Comparison of ENCODE assay signal across 24 mouse cellular contexts in the genomic region with DNA sequence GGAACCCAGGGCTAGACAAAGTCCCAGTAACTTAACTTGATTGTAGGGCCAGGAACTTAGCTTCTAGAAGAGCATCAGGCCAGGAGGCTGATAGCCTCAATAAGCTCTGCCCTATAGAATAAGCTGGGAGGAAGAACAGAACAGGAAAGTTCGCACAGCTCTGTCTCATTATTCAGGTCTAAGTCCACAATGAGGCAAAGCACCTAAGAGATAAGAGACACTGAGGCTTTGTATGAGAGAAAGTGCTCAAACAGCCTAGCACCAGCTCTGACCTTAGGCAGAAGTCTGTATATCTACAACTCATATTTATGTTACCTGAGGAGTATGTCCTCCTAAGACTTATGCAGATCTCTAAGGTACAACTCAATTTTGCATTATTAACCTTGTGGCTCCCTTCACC. TPM values are rescaled to one million over a fixed set of nuclear protein-coding genes. Genes with fewer than 3 reads are reported as not detected.
DNase-seq lines count a peak whose midpoint lies in the region; ATAC-seq and TF ChIP-seq lines count a peak whose summit lies in the region.
"Had no signal": no experiment of that assay in that cellular context is flagged by ENCODE, and none has a peak within 500 bp of the region (broad histone marks: within the 10 kb centered on the region; RNA-seq: fewer than 3 reads in every experiment).

No protein-coding gene starts in this region.

- H3K9me3 ChIP-seq in intestine, embryonic 16.5 days (ENCODE audit: control insufficient read depth, low read length), result no peaks in the 10 kb centered on the region
- H3K9me3 ChIP-seq in forebrain, embryonic 14.5 days (replicated peaks; ENCODE audit: control insufficient read depth, low read length), result no peaks in the 10 kb centered on the region
- H3K9me3 ChIP-seq: embryonic facial prominence, embryonic 13.5 days; embryonic facial prominence, embryonic 15.5 days; forebrain, embryonic 10.5 days; forebrain, embryonic 12.5 days; forebrain, embryonic 15.5 days had no signal

- WGBS in intestine, embryonic 16.5 days, result 60% methylated on average over 1 of the region's 1 CpGs
- 43% methylated on average over 1 of the region's 1 CpGs for WGBS in small intestine, adult 2 months
- WGBS in forebrain, embryonic 14.5 days, result 94% methylated on average over 1 of the region's 1 CpGs

- H3K36me3 ChIP-seq in intestine, embryonic 16.5 days (ENCODE audit: control insufficient read depth, insufficient read depth, low read length), result peaks cover 11% of the 10 kb centered on the region; the same call in 1 of the 2 replicates
- peaks cover 28% of the 10 kb centered on the region for H3K36me3 ChIP-seq in small intestine, adult 2 months (ENCODE audit: control insufficient read depth, insufficient read depth, low read length)
- H3K36me3 ChIP-seq in forebrain, embryonic 14.5 days (ENCODE audit: control insufficient read depth, insufficient read depth, low read length), result peaks cover 32% of the 10 kb centered on the region; the same call in 1 of the 2 replicates

- H3K27me3 ChIP-seq in intestine, embryonic 16.5 days (replicated peaks; ENCODE audit: control insufficient read depth, insufficient read depth, low read length), result no peaks in the 10 kb centered on the region
- no peaks in the 10 kb centered on the region for H3K27me3 ChIP-seq in small intestine, adult 2 months (ENCODE audit: control insufficient read depth, insufficient read depth, low read length)
- H3K27me3 ChIP-seq in forebrain, embryonic 14.5 days (replicated peaks; ENCODE audit: control insufficient read depth, insufficient read depth, low read length), result no peaks in the 10 kb centered on the region
- H3K27me3 ChIP-seq: embryonic facial prominence, embryonic 13.5 days; embryonic facial prominence, embryonic 15.5 days; forebrain, embryonic 12.5 days; forebrain, embryonic 15.5 days had no signal

- H3K4me3 ChIP-seq in intestine, embryonic 16.5 days (ENCODE audit: low read length), result no peak overlapping the region
- H3K4me3 ChIP-seq in small intestine, adult 2 months (ENCODE audit: low read depth, low read length), result no peak overlapping the region
- no peak overlapping the region for H3K4me3 ChIP-seq in forebrain, embryonic 14.5 days (ENCODE audit: low read depth, low read length)
- H3K4me3 ChIP-seq: embryonic facial prominence, embryonic 13.5 days; embryonic facial prominence, embryonic 15.5 days; erythroblast, embryonic 14.5 days; forebrain, embryonic 10.5 days; forebrain, embryonic 12.5 days; forebrain, embryonic 15.5 days had no signal

- no peak overlapping the region for H3K4me2 ChIP-seq in intestine, embryonic 16.5 days (ENCODE audit: low read depth, low read length)
- no peak overlapping the region for H3K4me2 ChIP-seq in forebrain, embryonic 14.5 days (ENCODE audit: low read length)
- H3K4me2 ChIP-seq: embryonic facial prominence, embryonic 13.5 days; embryonic facial prominence, embryonic 15.5 days; forebrain, embryonic 12.5 days; forebrain, embryonic 15.5 days had no signal

- no peaks in the 10 kb centered on the region for H3K4me1 ChIP-seq in intestine, embryonic 16.5 days (ENCODE audit: control insufficient read depth, insufficient read depth, low read length)
- peaks cover 8% of the 10 kb centered on the region; the same call in 1 of the 2 replicates for H3K4me1 ChIP-seq in small intestine, adult 2 months (ENCODE audit: control insufficient read depth, insufficient read depth, insufficient read length, low read length)
- no peaks in the 10 kb centered on the region for H3K4me1 ChIP-seq in forebrain, embryonic 14.5 days (ENCODE audit: control insufficient read depth, insufficient read depth, low read length)
- H3K4me1 ChIP-seq: embryonic facial prominence, embryonic 13.5 days; embryonic facial prominence, embryonic 15.5 days; forebrain, embryonic 10.5 days; forebrain, embryonic 12.5 days had no signal

- DNase-seq in thymus, postnatal 4 days, result no peak
- no peak for DNase-seq in forebrain, embryonic 14.5 days (ENCODE audit: low spot score)
- DNase-seq in layer of hippocampus, adult 9-11 months, result no peak
- DNase-seq: adrenal gland, adult 2 months; adrenal gland, postnatal 10 days; adrenal gland, postnatal 25 days; cerebellum, adult 11 months; cerebellum, adult 18-20 months; cerebellum, adult 8-10 months; cerebellum, adult 9-11 months; cerebellum, postnatal 14 days; cerebellum, postnatal 36 days; embryo, embryonic 11 days; forebrain, postnatal 0 days had no signal

- H3K27ac ChIP-seq in intestine, embryonic 16.5 days (ENCODE audit: low read length), result no peak overlapping the region
- peak overlapping the region; percentile 9; the same call in 1 of the 2 replicates for H3K27ac ChIP-seq in small intestine, adult 2 months (ENCODE audit: insufficient read depth, low read depth, low read length)
- no peak overlapping the region for H3K27ac ChIP-seq in forebrain, embryonic 14.5 days (ENCODE audit: low read depth, low read length)
- H3K27ac ChIP-seq: embryonic facial prominence, embryonic 13.5 days; embryonic facial prominence, embryonic 15.5 days; forebrain, embryonic 10.5 days; forebrain, embryonic 12.5 days; forebrain, embryonic 15.5 days had no signal

- no peak for TF ChIP-seq POLR2A in small intestine, adult 2 months (IDR thresholded peaks at IDR 0.05; ENCODE audit: low read depth, low read length)

- peak; percentile 96 for ATAC-seq in intestine, embryonic 16.5 days
- ATAC-seq in forebrain, embryonic 14.5 days, result no peak
- ATAC-seq: forebrain, embryonic 15.5 days; forebrain, postnatal 0 days had no signal

- no peak overlapping the region for H3K9ac ChIP-seq in intestine, embryonic 16.5 days (ENCODE audit: low read depth, low read length)
- no peak overlapping the region for H3K9ac ChIP-seq in forebrain, embryonic 14.5 days (ENCODE audit: low read length)
- H3K9ac ChIP-seq: embryonic facial prominence, embryonic 13.5 days; embryonic facial prominence, embryonic 15.5 days; forebrain, embryonic 12.5 days; forebrain, embryonic 15.5 days; forebrain, postnatal 0 days had no signal

- TF ChIP-seq CTCF in small intestine, adult 2 months (IDR thresholded peaks at IDR 0.05; ENCODE audit: extremely low read depth, insufficient read length, insufficient replicate concordance, low read depth, low read length), result no peak

RNA-seq across cellular contexts. Expression of gene Pdcd10, which starts 34.1 kb away (rescaled TPM):
- polyA plus RNA-seq in intestine, embryonic 16.5 days (2015; fragmentation: Nextera tagmentation; extraction: Ambion mirVana), result 74.2 and 79.9 TPM in 2 replicates
- 0.25 and 0.47 TPM in 2 replicates for polyA plus RNA-seq in small intestine, adult 2 months (2012; rRNA removed)
- polyA plus RNA-seq in forebrain, embryonic 14.5 days (2014; fragmentation: Nextera tagmentation; extraction: Ambion mirVana), result 103 and 106 TPM in 2 replicates

RNA-seq across cellular contexts. Expression of gene Serpini1, which starts 34.8 kb away (rescaled TPM):
- 23.6 and 25.7 TPM in 2 replicates for polyA plus RNA-seq in intestine, embryonic 16.5 days (2015; fragmentation: Nextera tagmentation; extraction: Ambion mirVana)
- polyA plus RNA-seq in small intestine, adult 2 months (2012; rRNA removed), result 0.41 and 2.0 TPM in 2 replicates
- polyA plus RNA-seq in forebrain, embryonic 14.5 days (2014; fragmentation: Nextera tagmentation; extraction: Ambion mirVana), result 119 and 148 TPM in 2 replicates
- polyA plus RNA-seq: erythroblast, embryonic 14.5 days had no signal

RNA-seq across cellular contexts. Expression of gene Wdr49, which starts 40.6 kb away (rescaled TPM):
- polyA plus RNA-seq in intestine, embryonic 16.5 days (2015; fragmentation: Nextera tagmentation; extraction: Ambion mirVana), result not detected in 2 replicates
- not detected in 2 replicates for polyA plus RNA-seq in small intestine, adult 2 months (2012; rRNA removed)
- polyA plus RNA-seq in forebrain, embryonic 14.5 days (2014; fragmentation: Nextera tagmentation; extraction: Ambion mirVana), result not detected in 2 replicates
- polyA plus RNA-seq: adrenal gland, adult 2 months; C2C12; embryonic facial prominence, embryonic 11.5 days; embryonic facial prominence, embryonic 13.5 days; erythroblast, embryonic 14.5 days; forebrain, embryonic 10.5 days; forebrain, embryonic 12.5 days; forebrain, embryonic 15.5 days had no signal

Comparison
In these comparisons a context has a peak if more than half of its experiments do, and no peak if none do; other contexts are left out.
1. RNA of gene Pdcd10, which starts 34.1 kb away (polyA plus RNA-seq): 103 to 106 TPM in forebrain, embryonic 14.5 days and 74.2 to 79.9 TPM in intestine, embryonic 16.5 days; 0.25 to 0.47 TPM in small intestine, adult 2 months; every median in the first group is over 10 times any median in the second.